Mouse (Mus musculus) limb, embryonic 11.5 days (tissue): ENCODE results near the gene Il13ra1. TPM values are rescaled to one million over a fixed set of nuclear protein-coding genes. Genes with fewer than 3 reads are reported as not detected.

Experiments used
- ATAC-seq: fragments of 200-750 bp; cut with Nextera tagmentation; 2 replicates; pipeline ENCODE4 v1.8.0; 2017; ENCODE audit warnings: low read depth; ENCODE audit not compliant: insufficient number of reproducible peaks, low FRiP score, low TSS enrichment
- DNase-seq: peaks from one replicate; pipeline ENCODE4 v3.0.0-alpha.2; 2015; ENCODE audit warnings: low spot score
- H3K27ac ChIP-seq: fragments of 300-500 bp; sonication (generic); replicated peaks from 2 replicates; pipeline ENCODE4 v1.5.1; 2014; ENCODE audit warnings: low read depth, mild to moderate bottlenecking, low read length
- H3K27me3 ChIP-seq: fragments of 300-500 bp; sonication (generic); 2 replicates; pipeline ENCODE4 v1.6.1; 2014; ENCODE audit warnings: mild to moderate bottlenecking, low read length, mixed read lengths; ENCODE audit not compliant: control insufficient read depth, insufficient read depth
- H3K36me3 ChIP-seq: fragments of 300-500 bp; sonication (generic); 2 replicates; pipeline ENCODE4 v1.6.1; 2014; ENCODE audit warnings: mild to moderate bottlenecking, low read length, moderate library complexity, mixed read lengths; ENCODE audit not compliant: control insufficient read depth, insufficient read depth
- H3K4me1 ChIP-seq: fragments of 300-500 bp; sonication (generic); 2 replicates; pipeline ENCODE4 v1.6.1; 2014; ENCODE audit warnings: low read length, mixed read lengths; ENCODE audit not compliant: control insufficient read depth, insufficient read depth
- H3K4me2 ChIP-seq: fragments of 300-500 bp; sonication (generic); 2 replicates; pipeline ENCODE4 v1.6.1; 2014; ENCODE audit warnings: low read depth, mild to moderate bottlenecking, moderate library complexity; ENCODE audit not compliant: severe bottlenecking
- H3K4me3 ChIP-seq: fragments of 300-500 bp; sonication (generic); 2 replicates; pipeline ENCODE4 v1.5.1; 2014; ENCODE audit warnings: low read depth, low read length
- H3K9ac ChIP-seq: fragments of 300-500 bp; sonication (generic); 2 replicates; pipeline ENCODE4 v1.6.1; 2014; ENCODE audit warnings: mild to moderate bottlenecking, low read length
- H3K9me3 ChIP-seq: fragments of 300-500 bp; sonication (generic); 2 replicates; pipeline ENCODE4 v1.6.1; 2016; ENCODE audit warnings: low read length; ENCODE audit not compliant: control insufficient read depth
- WGBS: fragments of 180-500 bp; shearing (Covaris S2); extraction: QIAGEN DNeasy Blood & Tissue Kit; methylation state at CpG from one replicate; pipeline ENCODE4 v1.1.7; 2014; 5-methylcytosine and 5-hydroxymethylcytosine counted together
- polyA plus RNA-seq: library from polyadenylated mRNA; unstranded; fragments of >200 nt; fragmentation: Nextera tagmentation; extraction: Ambion mirVana; gene quantifications from 2 replicates; pipeline ENCODE4 v1.2.1, GENCODE M21; 2014

The Il13ra1 gene
- polyA plus RNA-seq = 4.0 and 4.3 TPM in 2 replicates

DNA sequence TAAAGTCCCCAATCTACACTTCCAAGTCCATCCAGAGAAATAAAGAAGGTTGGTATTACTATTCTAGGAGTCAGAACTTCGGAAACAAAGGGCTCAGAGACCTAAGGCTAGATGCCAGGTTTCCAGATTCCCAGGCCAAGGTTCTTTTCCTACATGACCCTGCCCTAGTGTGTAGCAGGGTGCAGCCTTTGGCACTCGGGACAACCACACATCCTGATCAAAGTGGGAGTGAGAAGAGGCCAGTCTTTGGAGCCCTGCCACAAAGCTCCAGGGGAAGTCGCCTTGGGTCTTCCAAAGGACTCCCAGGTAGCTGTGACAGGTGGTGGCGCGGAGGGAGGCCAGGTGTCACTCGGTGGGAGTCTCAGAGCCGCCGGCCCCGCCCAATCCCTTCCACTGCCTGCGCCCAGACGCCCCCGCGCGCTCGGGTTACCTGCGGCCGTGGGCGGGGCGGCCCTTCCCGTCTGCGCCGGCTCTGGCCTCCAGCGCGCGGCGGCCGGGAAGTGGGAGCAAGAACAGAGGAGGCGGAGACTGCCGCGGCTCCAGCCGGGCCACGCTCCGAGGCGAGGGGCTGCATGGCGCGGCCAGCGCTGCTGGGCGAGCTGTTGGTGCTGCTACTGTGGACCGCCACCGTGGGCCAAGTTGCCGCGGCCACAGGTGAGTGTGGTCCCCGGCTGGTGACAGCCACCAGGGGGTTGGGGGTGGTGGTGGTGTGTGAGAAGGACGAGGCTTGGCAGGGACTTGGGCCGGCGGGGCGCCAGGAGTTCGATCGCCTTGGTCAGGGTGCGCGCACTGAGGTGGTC, at the start of gene Il13ra1:
Gene Il13ra1 (plus strand): TSS at position 489 of the 800 bp plus-strand sequence.
- Histone ChIP-seq H3K4me3 (peak within 1 kb of the TSS; percentile 43), H3K4me2 (peak within 1 kb of the TSS; percentile 62), H3K27ac (no peak within 1 kb of the TSS), H3K9ac (peak within 1 kb of the TSS; percentile 55), H3K36me3 (no peaks in the 10 kb centered on the region), H3K4me1 (no peaks in the 10 kb centered on the region), H3K27me3 (no peaks in the 10 kb centered on the region), H3K9me3 (no peaks in the 10 kb centered on the region)
- WGBS = 17% methylated on average over 42 of the region's 51 CpGs
- ATAC-seq = peak; percentile 68
- DNase-seq = peak; percentile 48

DNA sequence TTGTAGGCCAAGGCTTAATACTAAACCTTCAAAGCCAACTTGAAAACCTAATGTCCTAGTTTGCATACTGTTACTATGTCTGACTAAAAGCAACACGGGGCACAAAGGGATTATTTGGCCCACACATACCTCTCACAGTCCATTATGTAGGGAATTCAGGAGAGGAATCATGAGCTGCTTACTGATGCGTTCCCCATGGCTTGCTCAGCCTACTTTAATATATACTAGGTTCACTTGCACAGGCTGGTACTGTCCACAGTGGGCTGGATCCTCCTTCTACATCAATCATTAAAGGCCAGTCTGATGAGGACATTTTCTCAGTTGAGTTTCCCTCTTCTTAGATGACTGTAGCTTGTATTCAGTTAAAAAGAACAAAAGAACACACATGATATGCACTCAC, 37.9 kb upstream of the Il13ra1 start:
- DNase-seq (no peak), ATAC-seq (no peak)
- 95% methylated on average over 2 of the region's 2 CpGs for WGBS
- Histone ChIP-seq H3K4me3 (no peak overlapping the region), H3K36me3 (no peaks in the 10 kb centered on the region), H3K9me3 (no peaks in the 10 kb centered on the region), H3K4me1 (no peaks in the 10 kb centered on the region), H3K27ac (no peak overlapping the region), H3K4me2 (no peak overlapping the region), H3K9ac (no peak overlapping the region), H3K27me3 (no peaks in the 10 kb centered on the region)

DNA sequence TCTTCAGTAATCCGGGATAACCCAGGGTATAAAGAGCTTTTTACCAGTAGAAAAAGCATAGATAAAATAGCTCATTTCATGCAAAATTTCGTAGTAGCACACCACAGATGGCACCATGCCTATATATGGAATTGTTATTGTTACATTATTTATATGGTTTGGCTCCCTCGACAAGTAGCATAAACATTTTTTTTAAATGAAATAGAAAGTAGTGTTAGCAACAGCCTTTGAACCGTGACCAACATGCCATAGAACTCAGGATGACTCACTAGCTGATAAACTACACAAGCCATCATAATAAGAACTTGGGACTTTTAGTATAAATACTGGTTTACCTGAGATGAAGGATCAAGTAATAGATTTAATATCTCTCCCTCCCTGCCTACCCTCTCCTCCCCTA, 34.7 kb upstream of the Il13ra1 start:
- Histone ChIP-seq H3K36me3 (no peaks in the 10 kb centered on the region), H3K4me2 (no peak overlapping the region), H3K27me3 (no peaks in the 10 kb centered on the region), H3K4me1 (no peaks in the 10 kb centered on the region), H3K9me3 (no peaks in the 10 kb centered on the region), H3K9ac (no peak overlapping the region), H3K27ac (no peak overlapping the region), H3K4me3 (no peak overlapping the region)
- WGBS = 82% methylated on average over 4 of the region's 4 CpGs
- ATAC-seq (no peak), DNase-seq (no peak)

DNA sequence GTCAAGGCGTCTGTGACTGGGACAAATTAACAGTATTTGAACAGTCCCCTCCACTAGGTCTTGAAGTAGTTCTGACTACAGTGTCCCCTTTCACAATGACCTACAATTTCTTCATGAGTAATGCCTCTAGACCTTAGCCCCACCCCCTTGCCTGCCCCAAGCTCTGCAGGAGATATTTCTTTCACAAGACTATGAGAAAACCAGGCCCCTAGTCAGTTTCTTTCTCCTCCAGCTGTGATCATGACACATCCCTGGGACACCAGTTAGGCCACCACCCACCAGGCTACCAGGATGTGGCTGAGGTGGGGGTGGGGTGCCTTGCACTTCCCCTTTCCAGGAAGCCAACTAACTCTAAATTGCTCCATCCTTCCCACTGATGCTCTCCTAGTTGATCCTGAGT, 29.0 kb upstream of the Il13ra1 start:
- DNase-seq (no peak), ATAC-seq (no peak)
- H3K36me3 ChIP-seq = no peaks in the 10 kb centered on the region
- H3K9ac ChIP-seq = no peak overlapping the region
- WGBS = 73% methylated on average over 1 of the region's 1 CpGs
- no peak overlapping the region for H3K4me2 ChIP-seq
- no peak overlapping the region for H3K4me3 ChIP-seq
- H3K9me3 ChIP-seq = no peaks in the 10 kb centered on the region
- H3K27ac ChIP-seq = no peak overlapping the region
- H3K27me3 ChIP-seq = no peaks in the 10 kb centered on the region
- no peaks in the 10 kb centered on the region for H3K4me1 ChIP-seq

DNA sequence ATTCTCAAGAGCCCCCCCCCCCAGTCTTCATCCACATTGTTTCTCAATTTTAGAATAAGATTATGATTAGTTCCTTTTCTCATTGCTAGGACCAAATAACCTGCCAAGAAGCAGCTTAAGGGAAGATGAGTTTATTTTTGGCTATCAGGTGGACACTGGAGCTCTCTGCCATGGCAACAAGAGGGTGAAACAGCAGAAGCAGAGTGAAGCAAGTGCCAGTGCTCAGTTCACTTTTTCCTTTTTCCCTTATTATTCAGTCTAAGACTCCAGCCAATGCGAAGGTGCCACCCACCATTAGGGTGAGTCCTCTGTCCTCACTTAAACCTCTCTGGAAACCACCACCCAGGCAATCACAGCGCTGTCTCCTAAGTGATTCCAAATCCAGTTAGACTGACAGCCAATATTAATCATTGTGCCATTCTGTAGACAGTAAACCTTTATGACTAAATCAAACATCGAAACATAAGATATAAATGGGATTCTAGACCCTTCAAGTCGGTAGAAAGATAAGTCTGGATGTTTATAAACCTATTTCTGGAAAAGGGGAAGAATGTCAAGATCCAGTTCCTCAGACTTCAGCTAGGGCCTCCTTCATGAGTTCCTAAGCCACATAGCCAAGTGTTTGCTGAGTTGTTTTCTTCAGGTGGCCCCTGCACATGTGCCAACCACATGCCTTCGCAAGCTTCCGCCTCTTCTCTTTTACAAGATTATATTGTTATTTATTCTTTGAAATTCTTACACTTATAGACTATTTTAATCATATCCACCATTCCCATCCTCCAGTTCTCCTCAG, 23.2 kb upstream of the Il13ra1 start:
- H3K9ac ChIP-seq = no peak overlapping the region

DNA sequence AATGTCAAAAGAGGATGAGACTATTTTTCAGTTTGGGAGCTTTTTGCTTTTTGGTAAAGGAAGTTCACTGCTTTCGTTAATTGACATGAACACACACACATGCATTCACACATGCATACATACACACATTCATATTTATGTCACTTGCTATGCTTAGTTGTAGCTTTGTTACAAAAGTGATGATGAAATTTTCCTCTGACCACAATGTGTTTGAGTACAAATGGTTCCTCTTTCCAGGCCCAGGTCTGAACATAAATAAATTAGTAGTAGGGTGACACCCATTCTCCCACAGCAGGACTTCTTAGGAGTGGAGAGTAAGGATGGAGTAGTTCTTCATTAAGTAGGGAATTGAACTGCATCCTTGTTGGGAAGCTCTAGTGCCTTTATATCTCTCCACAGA, 11.0 kb upstream of the Il13ra1 start:
- H3K27ac ChIP-seq = no peak overlapping the region
- H3K36me3 ChIP-seq = no peaks in the 10 kb centered on the region
- no peak for DNase-seq
- no peak overlapping the region for H3K4me3 ChIP-seq
- no peak overlapping the region for H3K4me2 ChIP-seq
- 80% methylated on average over 1 of the region's 1 CpGs for WGBS
- ATAC-seq = no peak
- no peaks in the 10 kb centered on the region for H3K9me3 ChIP-seq
- H3K9ac ChIP-seq = no peak overlapping the region
- H3K4me1 ChIP-seq = no peaks in the 10 kb centered on the region
- H3K27me3 ChIP-seq = no peaks in the 10 kb centered on the region

More for the DNA sequence above, 23.2 kb upstream of the Il13ra1 start:
- no peak overlapping the region for H3K4me3 ChIP-seq
- H3K27ac ChIP-seq = no peak overlapping the region
- WGBS = 86% methylated on average over 6 of the region's 6 CpGs
- DNase-seq (no peak), ATAC-seq (no peak)
- no peaks in the 10 kb centered on the region for H3K36me3 ChIP-seq
- no peaks in the 10 kb centered on the region for H3K4me1 ChIP-seq
- no peaks in the 10 kb centered on the region for H3K9me3 ChIP-seq
- H3K27me3 ChIP-seq = no peaks in the 10 kb centered on the region
- no peak overlapping the region for H3K4me2 ChIP-seq

DNA sequence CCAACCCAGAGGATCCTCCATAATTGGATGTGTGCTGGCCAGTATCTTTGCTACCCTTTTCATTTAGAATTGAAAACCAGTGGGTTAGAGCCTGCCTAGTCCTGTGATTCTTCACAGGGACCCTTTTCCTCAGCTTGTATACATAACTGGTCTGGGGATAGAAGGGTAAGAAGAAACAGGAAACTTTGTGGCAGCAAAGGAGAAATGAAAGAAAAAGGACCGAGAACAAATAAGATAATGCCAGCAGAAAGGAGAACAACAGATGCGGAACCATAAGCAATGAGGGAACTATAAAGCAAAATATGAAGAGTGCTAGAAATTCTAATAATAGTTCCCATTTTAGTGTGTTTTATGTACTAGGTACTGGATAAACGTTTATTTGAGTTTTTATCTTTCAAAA, 10.6 kb upstream of the Il13ra1 start:
- H3K4me2 ChIP-seq = no peak overlapping the region
- 72% methylated on average over 3 of the region's 3 CpGs for WGBS
- H3K4me1 ChIP-seq = no peaks in the 10 kb centered on the region
- ATAC-seq (no peak), DNase-seq (no peak)
- no peak overlapping the region for H3K27ac ChIP-seq
- no peak overlapping the region for H3K9ac ChIP-seq
- H3K4me3 ChIP-seq = no peak overlapping the region
- no peaks in the 10 kb centered on the region for H3K36me3 ChIP-seq
- H3K27me3 ChIP-seq = no peaks in the 10 kb centered on the region
- no peaks in the 10 kb centered on the region for H3K9me3 ChIP-seq

DNA sequence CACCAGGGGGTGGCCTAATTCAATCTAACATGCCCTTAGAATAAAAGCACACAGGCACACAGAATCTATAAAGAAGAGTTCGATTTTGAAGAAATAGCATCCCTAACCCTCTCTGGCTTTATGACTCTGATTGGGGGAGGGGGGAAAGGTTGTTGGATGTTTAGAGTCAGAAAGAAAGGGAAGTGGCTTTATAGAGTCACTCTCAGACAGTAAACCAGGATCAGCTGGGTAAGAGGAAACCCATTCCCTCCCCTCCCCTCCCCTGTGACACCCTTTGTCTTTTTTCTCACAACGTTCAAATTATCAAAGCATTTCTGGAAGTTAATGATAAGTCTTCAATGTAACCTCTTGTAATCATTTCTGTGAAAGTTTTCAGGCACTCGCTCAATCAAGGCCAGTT, 3.3 kb upstream of the Il13ra1 start:
- WGBS = 48% methylated on average over 3 of the region's 3 CpGs
- no peak for ATAC-seq

More for the DNA sequence above, 3.3 kb upstream of the Il13ra1 start:
- Histone ChIP-seq H3K27me3 (no peaks in the 10 kb centered on the region), H3K4me2 (no peak overlapping the region), H3K36me3 (no peaks in the 10 kb centered on the region), H3K9me3 (no peaks in the 10 kb centered on the region), H3K4me1 (no peaks in the 10 kb centered on the region), H3K9ac (no peak overlapping the region), H3K27ac (no peak overlapping the region), H3K4me3 (no peak overlapping the region)
- DNase-seq = no peak
